Mouse (Mus musculus) left cerebral cortex, postnatal 14 days (tissue): ENCODE data around the gene Fancc. TPM values are rescaled to one million over a fixed set of nuclear protein-coding genes. Genes with fewer than 3 reads are reported as not detected.
"Not testable (repeated sequence)": the region's sequence is repeated elsewhere in the genome, so short reads cannot be mapped to it uniquely, and the experiment has no call there.

Experiments
- DNase-seq, 2 experiments: peaks; one replicate each; pipeline ENCODE4 v3.0.0; 2021 to 2022; ENCODE audit warnings: low spot score in 2 of 2, mixed read lengths in 1 of 2
- intact Hi-C: fragments of 180-260 bp; cut with DNase I; formaldehyde crosslinking; loops from one replicate; pipeline ENCODE4 v1.15.1; 2025
- total RNA-seq, 2 experiments: library from RNA; stranded (reverse); gene quantifications; 2 replicates each; pipeline ENCODE4 v1.2.3; 2021

The Fancc gene
- total RNA-seq, 2 experiments from 2014 or later: 5.4 to 5.6 TPM

GRCm38 (mm10) chr13:63330236-63330860 is 166.7 kb downstream of the Fancc start:
- peak; percentile 62 to 79 for DNase-seq
- intact Hi-C loops: loop anchor here (2.0 to 5.0 kb wide), 2 partner anchors 88 to 284 kb away; no protein-coding TSS in a partner anchor

GRCm38 (mm10) chr13:63326015-63326414 is 171.1 kb downstream of the Fancc start:
- intact Hi-C loops: no loop called here
- DNase-seq: no peak

- DNase-seq: no peak
- intact Hi-C loops: no loop called here
These were observed 171.9 kb downstream of the Fancc start for GRCm38 (mm10) chr13:63324978-63325848.

GRCm38 (mm10) chr13:63324311-63324710 is 172.8 kb downstream of the Fancc start:
- intact Hi-C loops: no loop called here
- no peak for DNase-seq

GRCm38 (mm10) chr13:63323286-63324075 is 173.6 kb downstream of the Fancc start:
- intact Hi-C loops: no loop called here
- DNase-seq: no peak

GRCm38 (mm10) chr13:63322756-63323155 is 174.3 kb downstream of the Fancc start:
- no peak for DNase-seq
- intact Hi-C loops: no loop called here

GRCm38 (mm10) chr13:63321689-63322088 is 175.4 kb downstream of the Fancc start:
- intact Hi-C loops: no loop called here

GRCm38 (mm10) chr13:63319814-63320213 is 177.3 kb downstream of the Fancc start:
- no peak for DNase-seq
- intact Hi-C loops: no loop called here

More at GRCm38 (mm10) chr13:63321689-63322088, 175.4 kb downstream of the Fancc start:
- no peak for DNase-seq

- no peak for DNase-seq
- intact Hi-C loops: no loop called here
These were observed 179.4 kb downstream of the Fancc start for GRCm38 (mm10) chr13:63317681-63318104.

- no peak for DNase-seq
These were observed 180.7 kb downstream of the Fancc start for GRCm38 (mm10) chr13:63316407-63316806.

GRCm38 (mm10) chr13:63315777-63316176 is 181.3 kb downstream of the Fancc start:
- no peak for DNase-seq
- intact Hi-C loops: no loop called here

More at GRCm38 (mm10) chr13:63316407-63316806, 180.7 kb downstream of the Fancc start:
- intact Hi-C loops: no loop called here

GRCm38 (mm10) chr13:63315111-63315510 is 182.0 kb downstream of the Fancc start:
- DNase-seq, intact Hi-C loops: not testable (repeated sequence)

GRCm38 (mm10) chr13:63314608-63314920 is 182.5 kb downstream of the Fancc start:
- intact Hi-C loops: no loop called here
- DNase-seq: no peak

GRCm38 (mm10) chr13:63313748-63314607 is 183.1 kb downstream of the Fancc start:
- intact Hi-C loops: no loop called here
- DNase-seq: no peak

- intact Hi-C loops: no loop called here
- no peak for DNase-seq
These were observed 183.8 kb downstream of the Fancc start for GRCm38 (mm10) chr13:63313247-63313646.

GRCm38 (mm10) chr13:63311156-63311555 is 185.9 kb downstream of the Fancc start:
- intact Hi-C loops: no loop called here
- DNase-seq: no peak

- intact Hi-C loops: no loop called here
- no peak for DNase-seq
These were observed 187.5 kb downstream of the Fancc start for GRCm38 (mm10) chr13:63309563-63309962.

GRCm38 (mm10) chr13:63306768-63307167 is 190.3 kb downstream of the Fancc start:
- DNase-seq: peak in 1 of 2 experiments; percentile 52
- intact Hi-C loops: no loop called here
